Mouse (Mus musculus) intestine, embryonic 16.5 days (tissue): ENCODE results near the gene Prkca. TPM values are rescaled to one million over a fixed set of nuclear protein-coding genes. Genes with fewer than 3 reads are reported as not detected.
A peak's percentile ranks its signal among the peaks of the same experiment; 100 is the strongest.

ENCODE experiments used
- ATAC-seq: fragments of 200-750 bp; cut with Nextera tagmentation; 2 replicates; pipeline ENCODE4 v1.8.0; 2017; ENCODE audit warnings: moderate TSS enrichment, moderate library complexity
- H3K27ac ChIP-seq: fragments of 300-500 bp; sonication (generic); 2 replicates; pipeline ENCODE4 v1.5.1; 2014; ENCODE audit warnings: mild to moderate bottlenecking, low read length
- H3K27me3 ChIP-seq: fragments of 300-500 bp; sonication (generic); replicated peaks from 2 replicates; pipeline ENCODE4 v1.6.1; 2014; ENCODE audit warnings: low read length, control low read depth, mixed read lengths; ENCODE audit not compliant: control insufficient read depth, insufficient read depth
- H3K36me3 ChIP-seq: fragments of 300-500 bp; sonication (generic); 2 replicates; pipeline ENCODE4 v1.6.1; 2014; ENCODE audit warnings: low read length, control low read depth; ENCODE audit not compliant: control insufficient read depth, insufficient read depth
- H3K4me1 ChIP-seq: fragments of 300-500 bp; sonication (generic); 2 replicates; pipeline ENCODE4 v1.6.1; 2014; ENCODE audit warnings: low read length, control low read depth, mixed read lengths; ENCODE audit not compliant: control insufficient read depth, insufficient read depth
- H3K4me2 ChIP-seq: fragments of 300-500 bp; sonication (generic); 2 replicates; pipeline ENCODE4 v1.6.1; 2014; ENCODE audit warnings: low read depth, low read length, control low read depth
- H3K4me3 ChIP-seq: fragments of 300-500 bp; sonication (generic); 2 replicates; pipeline ENCODE4 v1.5.1; 2014; ENCODE audit warnings: mild to moderate bottlenecking, low read length
- H3K9ac ChIP-seq: fragments of 300-500 bp; sonication (generic); 2 replicates; pipeline ENCODE4 v1.6.1; 2014; ENCODE audit warnings: low read depth, low read length
- H3K9me3 ChIP-seq: fragments of 300-500 bp; sonication (generic); 2 replicates; pipeline ENCODE4 v1.6.1; 2016; ENCODE audit warnings: low read length, control low read depth; ENCODE audit not compliant: control insufficient read depth
- WGBS: fragments of 180-500 bp; shearing (Covaris S2); extraction: QIAGEN DNeasy Blood & Tissue Kit; methylation state at CpG from one replicate; pipeline ENCODE4 v1.1.7; 2014; 5-methylcytosine and 5-hydroxymethylcytosine counted together
- polyA plus RNA-seq: library from polyadenylated mRNA; unstranded; fragments of >200 nt; fragmentation: Nextera tagmentation; extraction: Ambion mirVana; gene quantifications from 2 replicates; pipeline ENCODE4 v1.2.1, GENCODE M21; 2015

Gene Prkca
- polyA plus RNA-seq, 1 experiment from 2014 or later = 20.3 TPM

DNA sequence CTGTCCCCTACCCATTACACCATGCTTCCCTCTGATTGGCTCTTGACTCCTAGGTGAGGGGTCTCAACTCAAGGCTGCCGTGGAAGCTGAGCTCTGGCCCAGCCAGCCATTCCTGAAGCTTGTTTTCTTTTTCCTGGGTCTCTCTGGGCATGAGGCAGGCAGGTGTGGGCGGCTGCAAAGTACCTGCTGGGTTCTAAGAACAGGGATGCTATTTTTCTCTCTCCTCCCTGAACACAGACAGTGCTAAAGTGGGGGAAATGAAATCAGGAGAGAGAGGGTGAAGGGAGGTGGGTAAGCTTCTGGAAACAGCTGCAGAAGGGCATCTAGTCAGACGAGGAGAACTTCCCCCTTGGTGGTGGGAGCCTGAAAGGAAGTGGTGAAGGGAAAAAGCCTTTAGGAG is 414.0 kb downstream of the Prkca start:
- H3K36me3 ChIP-seq = no peaks in the 10 kb centered on the region
- ATAC-seq = no peak
- H3K4me3 ChIP-seq = no peak overlapping the region
- no peaks in the 10 kb centered on the region for H3K27me3 ChIP-seq
- no peaks in the 10 kb centered on the region for H3K4me1 ChIP-seq
- no peaks in the 10 kb centered on the region for H3K9me3 ChIP-seq
- H3K9ac ChIP-seq = no peak overlapping the region
- no peak overlapping the region for H3K4me2 ChIP-seq
- no peak overlapping the region for H3K27ac ChIP-seq
- 49% methylated on average over 3 of the region's 3 CpGs for WGBS

DNA sequence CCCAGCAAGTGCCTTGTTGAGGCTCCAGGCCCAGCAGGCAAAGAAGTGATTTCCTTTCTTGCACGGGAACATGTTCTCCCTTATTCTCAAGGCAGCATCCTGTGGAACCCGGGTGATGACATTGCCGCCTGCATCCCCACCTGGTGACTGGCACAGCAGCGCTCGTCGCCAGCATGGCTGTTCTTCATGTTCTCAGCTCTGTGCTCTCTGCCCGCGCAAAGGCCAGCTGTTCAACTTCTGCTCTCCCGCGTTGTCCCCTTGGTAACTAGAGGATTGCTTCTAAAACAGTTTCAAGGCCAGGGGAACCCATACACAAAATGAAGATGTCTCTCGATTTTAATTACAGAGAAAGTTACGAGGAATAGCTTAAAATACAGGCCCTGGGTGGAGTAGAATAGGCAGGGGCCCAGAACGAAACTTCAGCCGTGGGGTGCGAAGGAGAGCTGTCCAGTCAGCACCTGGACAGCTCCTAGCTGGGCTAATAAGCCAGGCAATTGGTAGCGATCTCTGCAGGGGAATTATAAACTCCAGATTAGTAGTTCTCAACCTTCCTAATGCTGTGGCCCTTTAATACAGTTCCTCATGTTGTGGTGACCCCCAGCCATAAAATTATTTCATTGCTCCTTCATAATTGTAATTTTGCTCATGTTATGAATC is 423.7 kb downstream of the Prkca start:
- no peaks in the 10 kb centered on the region for H3K36me3 ChIP-seq
- H3K27ac ChIP-seq = no peak overlapping the region
- 0 out of 2 replicates have a peak, but pooled peaks cover 1% of the 10 kb centered on the region for H3K4me1 ChIP-seq
- H3K27me3 ChIP-seq = peaks cover 2% of the 10 kb centered on the region; the same call in 1 of the 2 replicates
- no peak overlapping the region for H3K4me2 ChIP-seq
- 43% methylated on average over 16 of the region's 16 CpGs for WGBS
- ATAC-seq = no peak
- no peak overlapping the region for H3K9ac ChIP-seq
- H3K9me3 ChIP-seq = no peaks in the 10 kb centered on the region
- no peak overlapping the region for H3K4me3 ChIP-seq

- no peak overlapping the region for H3K9ac ChIP-seq
- peaks cover 11% of the 10 kb centered on the region; the same call in 1 of the 2 replicates for H3K27me3 ChIP-seq
- 0 out of 2 replicates have a peak, but pooled peaks cover 2% of the 10 kb centered on the region for H3K4me1 ChIP-seq
- H3K27ac ChIP-seq = no peak overlapping the region
- H3K36me3 ChIP-seq = no peaks in the 10 kb centered on the region
- no peak overlapping the region for H3K4me3 ChIP-seq
- H3K9me3 ChIP-seq = no peaks in the 10 kb centered on the region
- H3K4me2 ChIP-seq = no peak overlapping the region
- whole genome bisulfite sequencing = 59% methylated on average over 9 of the region's 9 CpGs
- no peak for ATAC-seq
Measured at GRCm38 (mm10) chr11:107917721-107918235, 425.9 kb downstream of the Prkca start.

DNA sequence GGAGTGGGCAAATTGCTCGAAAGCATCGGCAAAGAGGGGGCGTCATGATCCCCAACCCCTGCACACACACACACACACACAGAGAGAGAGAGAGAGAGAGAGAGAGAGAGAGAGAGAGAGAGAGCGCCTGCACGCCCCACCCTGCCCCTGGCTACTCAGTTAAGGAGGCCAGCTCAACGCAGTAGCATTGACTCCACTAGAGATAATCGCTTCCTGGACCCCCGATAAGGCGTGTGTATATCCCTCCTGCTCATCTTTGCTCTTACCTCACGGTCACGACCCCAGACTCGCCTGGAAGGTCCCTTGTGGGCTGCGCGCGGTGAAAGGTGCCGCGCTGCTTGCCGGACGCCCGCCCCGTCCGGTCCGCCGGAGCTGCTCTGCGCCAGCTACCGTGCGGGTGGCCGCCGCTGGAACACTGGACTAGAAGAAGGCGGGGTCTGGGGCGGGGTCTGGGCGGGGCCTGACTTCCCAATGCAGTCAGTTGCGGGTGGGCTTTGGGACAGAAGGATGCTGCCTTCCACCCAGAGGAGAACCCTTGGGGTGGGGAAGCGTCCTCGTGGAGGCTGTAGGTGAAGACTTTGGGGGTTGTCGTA is 429.0 kb downstream of the Prkca start, which contains the start of gene Cacng5:
Gene Cacng5, minus strand, starts transcription at position 422 of the 593 bp plus-strand sequence.
- no peaks in the 10 kb centered on the region for H3K36me3 ChIP-seq
- WGBS = 6% methylated on average over 36 of the region's 36 CpGs
- H3K4me1 ChIP-seq = 0 out of 2 replicates have a peak, but pooled peaks cover 2% of the 10 kb centered on the region
- ATAC-seq = 0 out of 2 replicates have a peak, but pooled peaks have one; percentile 59
- peak within 1 kb of the TSS; percentile 37 for H3K4me3 ChIP-seq
- no peaks in the 10 kb centered on the region for H3K9me3 ChIP-seq
- no peak within 1 kb of the TSS for H3K9ac ChIP-seq
- H3K4me2 ChIP-seq = peak within 1 kb of the TSS; percentile 61
- H3K27ac ChIP-seq = no peak within 1 kb of the TSS
- H3K27me3 ChIP-seq = peaks cover 11% of the 10 kb centered on the region; the same call in 1 of the 2 replicates

GRCm38 (mm10) chr11:107913317-107913716 is 430.4 kb downstream of the Prkca start:
- Histone ChIP-seq H3K4me1 (0 out of 2 replicates have a peak, but pooled peaks cover 2% of the 10 kb centered on the region), H3K36me3 (no peaks in the 10 kb centered on the region), H3K27ac (no peak overlapping the region), H3K27me3 (peaks cover 11% of the 10 kb centered on the region; the same call in 1 of the 2 replicates), H3K4me2 (no peak overlapping the region), H3K9ac (no peak overlapping the region), H3K9me3 (no peaks in the 10 kb centered on the region), H3K4me3 (no peak overlapping the region)
- WGBS = 51% methylated on average over 3 of the region's 3 CpGs
- no peak for ATAC-seq

- H3K9me3 ChIP-seq = no peaks in the 10 kb centered on the region
- no peaks in the 10 kb centered on the region for H3K4me1 ChIP-seq
- H3K9ac ChIP-seq = no peak overlapping the region
- WGBS = 63% methylated on average over 9 of the region's 9 CpGs
- H3K4me2 ChIP-seq = no peak overlapping the region
- H3K36me3 ChIP-seq = no peaks in the 10 kb centered on the region
- no peak overlapping the region for H3K27ac ChIP-seq
- no peaks in the 10 kb centered on the region for H3K27me3 ChIP-seq
- no peak overlapping the region for H3K4me3 ChIP-seq
- no peak for ATAC-seq
Measured at GRCm38 (mm10) chr11:107905364-107905763, 438.4 kb downstream of the Prkca start.

- 13% methylated on average over 4 of the region's 4 CpGs for WGBS
- Histone ChIP-seq H3K27ac (no peak overlapping the region), H3K4me1 (no peaks in the 10 kb centered on the region), H3K9ac (no peak overlapping the region), H3K9me3 (no peaks in the 10 kb centered on the region), H3K36me3 (no peaks in the 10 kb centered on the region), H3K4me3 (no peak overlapping the region), H3K27me3 (no peaks in the 10 kb centered on the region), H3K4me2 (no peak overlapping the region)
- ATAC-seq = no peak
Measured at GRCm38 (mm10) chr11:107903966-107904605, 439.6 kb downstream of the Prkca start.

- H3K9ac ChIP-seq = no peak overlapping the region
- no peaks in the 10 kb centered on the region for H3K36me3 ChIP-seq
- no peak overlapping the region for H3K27ac ChIP-seq
- 43% methylated on average over 4 of the region's 4 CpGs for WGBS
- H3K4me3 ChIP-seq = no peak overlapping the region
- no peaks in the 10 kb centered on the region for H3K4me1 ChIP-seq
- H3K27me3 ChIP-seq = no peaks in the 10 kb centered on the region
- no peak for ATAC-seq
- no peaks in the 10 kb centered on the region for H3K9me3 ChIP-seq
- H3K4me2 ChIP-seq = no peak overlapping the region
Measured at GRCm38 (mm10) chr11:107900470-107900869, 443.3 kb downstream of the Prkca start.

DNA sequence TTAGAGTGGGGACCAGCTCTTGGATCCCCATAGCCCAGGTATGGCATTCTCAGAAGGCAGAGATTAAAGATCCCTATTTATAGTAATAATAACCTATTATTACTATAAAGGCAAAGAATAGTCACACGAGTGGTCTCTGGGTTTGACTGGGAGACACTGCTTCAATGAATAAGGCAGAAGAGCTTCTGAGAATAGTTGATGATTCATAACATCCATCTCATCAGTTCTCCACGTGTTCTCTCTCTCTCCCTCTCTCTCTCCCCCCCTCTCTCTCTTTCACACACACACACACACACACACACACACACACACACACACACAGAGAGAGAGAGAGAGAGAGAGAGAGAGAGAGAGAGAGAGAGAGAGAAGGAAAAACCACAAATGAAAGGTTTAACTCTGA is 445.0 kb downstream of the Prkca start:
- WGBS = 46% methylated on average over 2 of the region's 2 CpGs
- Histone ChIP-seq H3K4me2 (no peak overlapping the region), H3K4me1 (no peaks in the 10 kb centered on the region), H3K9me3 (no peaks in the 10 kb centered on the region), H3K9ac (no peak overlapping the region), H3K27ac (no peak overlapping the region), H3K36me3 (no peaks in the 10 kb centered on the region), H3K27me3 (no peaks in the 10 kb centered on the region), H3K4me3 (no peak overlapping the region)
- no peak for ATAC-seq
